Mouse (Mus musculus): ENCODE measurements around the gene Pi4ka.
A peak's percentile ranks its signal among the peaks of the same experiment; 100 is the strongest.

The Pi4ka gene

GRCm38 (mm10) chr16:17405736-17406443, at the start of gene Pi4ka, which contains the start of gene Snap29:
Gene Pi4ka, minus strand, starts transcription at chr16:17406314.
Gene Snap29, plus strand, starts transcription at chr16:17405986.
- DNase-seq (ENCODE audit: low spot score), result peak; percentile 100

- peak; percentile 42 for DNase-seq (ENCODE audit: low spot score)
Observed at GRCm38 (mm10) chr16:17452373-17452715, 46.2 kb upstream of the Pi4ka start.

- peak; percentile 98 for DNase-seq (ENCODE audit: low spot score)
Observed at GRCm38 (mm10) chr16:17451541-17452372, 45.6 kb upstream of the Pi4ka start, which contains the start of gene Crkl. Gene Crkl, plus strand, starts transcription at chr16:17451987.

GRCm38 (mm10) chr16:17432576-17432975, 26.5 kb upstream of the Pi4ka start:
- no peak for DNase-seq (ENCODE audit: low spot score)

- no peak for DNase-seq (ENCODE audit: low spot score)
Observed at GRCm38 (mm10) chr16:17423021-17423420, 16.9 kb upstream of the Pi4ka start.

- no peak for DNase-seq (ENCODE audit: low spot score)
Observed at GRCm38 (mm10) chr16:17410209-17410608, 4.1 kb upstream of the Pi4ka start.

- no peak for DNase-seq (ENCODE audit: low spot score)
Observed at GRCm38 (mm10) chr16:17409046-17409445, 2.9 kb upstream of the Pi4ka start.

- DNase-seq (ENCODE audit: low spot score), result no peak
Observed at GRCm38 (mm10) chr16:17406512-17407231, 558 bp upstream of the Pi4ka start.

GRCm38 (mm10) chr16:17405271-17405696, 830 bp downstream of the Pi4ka start:
- DNase-seq (ENCODE audit: low spot score), result peak; percentile 82

- DNase-seq (ENCODE audit: low spot score), result peak; percentile 44
Observed at GRCm38 (mm10) chr16:17402855-17403254, 3.3 kb downstream of the Pi4ka start.

- DNase-seq (ENCODE audit: low spot score), result no peak
Observed at GRCm38 (mm10) chr16:17392784-17393183, 13.3 kb downstream of the Pi4ka start.

- no peak for DNase-seq (ENCODE audit: low spot score)
Observed at GRCm38 (mm10) chr16:17383594-17384326, 22.4 kb downstream of the Pi4ka start.

- DNase-seq (ENCODE audit: low spot score), result no peak
Observed at GRCm38 (mm10) chr16:17382306-17382705, 23.8 kb downstream of the Pi4ka start.

GRCm38 (mm10) chr16:17358787-17359186, 47.3 kb downstream of the Pi4ka start:
- DNase-seq (ENCODE audit: low spot score), result no peak

GRCm38 (mm10) chr16:17356031-17356430, 50.1 kb downstream of the Pi4ka start:
- no peak for DNase-seq (ENCODE audit: low spot score)

- DNase-seq (ENCODE audit: low spot score), result no peak
Observed at GRCm38 (mm10) chr16:17346766-17347165, 59.3 kb downstream of the Pi4ka start.

GRCm38 (mm10) chr16:17345813-17346155, 60.3 kb downstream of the Pi4ka start:
- no peak for DNase-seq (ENCODE audit: low spot score)

GRCm38 (mm10) chr16:17345141-17345812, 60.8 kb downstream of the Pi4ka start:
- DNase-seq (ENCODE audit: low spot score), result no peak

GRCm38 (mm10) chr16:17341847-17342246, 64.3 kb downstream of the Pi4ka start:
- no peak for DNase-seq (ENCODE audit: low spot score)

GRCm38 (mm10) chr16:17340705-17341104, 65.4 kb downstream of the Pi4ka start:
- no peak for DNase-seq (ENCODE audit: low spot score)

GRCm38 (mm10) chr16:17339701-17340100, 66.4 kb downstream of the Pi4ka start:
- DNase-seq (ENCODE audit: low spot score), result no peak
